Mouse (Mus musculus) adrenal gland, adult 2 months (tissue): ENCODE measurements around the gene Gm5475. TPM values are rescaled to one million over a fixed set of nuclear protein-coding genes. Genes with fewer than 3 reads are reported as not detected.

ENCODE experiments used
- DNase-seq: peaks from one replicate; pipeline ENCODE4 v3.0.0; 2021
- polyA plus RNA-seq: library from polyadenylated mRNA; depleted of rRNA; stranded (reverse); fragments of >200 nt; gene quantifications from 2 replicates; pipeline ENCODE4 v1.2.3, GENCODE M21; 2012
- total RNA-seq, 2 experiments: library from RNA; stranded (reverse); gene quantifications; 2 replicates each; pipeline ENCODE4 v1.2.3; 2021

Gm5475 gene
- total and polyA plus RNA-seq, 3 experiments, result 0.06 TPM; not detected in 2

DNA sequence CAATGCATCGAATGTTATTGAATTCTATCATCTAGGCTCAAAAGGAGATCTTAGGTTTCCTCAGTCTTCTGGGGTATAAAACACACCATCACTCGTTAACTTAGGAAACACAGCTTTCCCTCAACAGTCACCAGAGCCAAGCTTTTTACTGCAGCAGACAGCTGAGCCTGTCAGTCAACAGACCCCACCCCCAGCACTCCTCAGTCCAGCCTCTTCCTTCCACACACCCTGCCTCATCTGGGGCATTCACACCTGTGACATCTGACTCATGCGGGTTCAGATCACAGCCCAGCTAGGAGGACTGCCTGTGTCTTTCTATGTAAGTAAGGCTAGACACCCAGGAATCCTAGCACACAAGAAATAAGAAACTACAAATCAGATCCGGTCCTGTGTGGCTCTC, 7.9 kb upstream of the Gm5475 start:
- DNase-seq, result no peak

- DNase-seq, result no peak
These were observed 7.0 kb upstream of the Gm5475 start for GRCm38 (mm10) chr15:100414942-100415341.

- peak; percentile 58 for DNase-seq
These were observed 6.3 kb upstream of the Gm5475 start for GRCm38 (mm10) chr15:100415684-100416083.

DNA sequence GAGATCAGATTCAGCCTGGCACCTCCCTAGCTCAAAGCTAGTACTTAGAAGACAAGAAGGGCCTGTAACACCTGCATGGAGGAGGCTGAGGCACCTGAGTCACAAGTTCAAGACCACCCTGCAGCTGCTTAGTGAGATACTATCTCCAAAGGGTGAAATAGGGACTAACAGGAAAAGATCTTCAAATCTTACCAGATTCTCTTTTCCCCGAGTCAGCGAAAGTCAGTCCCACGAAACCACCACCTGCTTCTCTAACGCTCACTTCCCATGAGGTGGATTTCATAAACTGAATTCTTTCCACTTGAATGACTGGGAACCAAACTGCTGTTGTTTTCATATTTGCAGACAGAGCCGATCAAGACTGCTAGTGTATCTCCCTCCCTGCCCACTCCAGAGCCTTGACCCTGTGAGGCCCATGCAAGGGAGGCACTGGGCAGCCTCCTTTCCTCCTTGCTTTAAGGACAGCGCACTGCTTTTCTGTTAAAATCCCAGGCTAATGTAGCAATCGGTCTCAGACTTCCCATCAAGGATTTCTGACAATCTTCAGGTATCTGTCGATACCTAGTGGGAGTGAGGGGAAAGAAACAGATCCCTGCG, 4.0 kb upstream of the Gm5475 start:
- peak; percentile 57 for DNase-seq

- DNase-seq, result peak; percentile 83
These were observed 2.6 kb upstream of the Gm5475 start for GRCm38 (mm10) chr15:100419311-100419710.

GRCm38 (mm10) chr15:100419901-100420745, 1.8 kb upstream of the Gm5475 start:
- no peak for DNase-seq

DNA sequence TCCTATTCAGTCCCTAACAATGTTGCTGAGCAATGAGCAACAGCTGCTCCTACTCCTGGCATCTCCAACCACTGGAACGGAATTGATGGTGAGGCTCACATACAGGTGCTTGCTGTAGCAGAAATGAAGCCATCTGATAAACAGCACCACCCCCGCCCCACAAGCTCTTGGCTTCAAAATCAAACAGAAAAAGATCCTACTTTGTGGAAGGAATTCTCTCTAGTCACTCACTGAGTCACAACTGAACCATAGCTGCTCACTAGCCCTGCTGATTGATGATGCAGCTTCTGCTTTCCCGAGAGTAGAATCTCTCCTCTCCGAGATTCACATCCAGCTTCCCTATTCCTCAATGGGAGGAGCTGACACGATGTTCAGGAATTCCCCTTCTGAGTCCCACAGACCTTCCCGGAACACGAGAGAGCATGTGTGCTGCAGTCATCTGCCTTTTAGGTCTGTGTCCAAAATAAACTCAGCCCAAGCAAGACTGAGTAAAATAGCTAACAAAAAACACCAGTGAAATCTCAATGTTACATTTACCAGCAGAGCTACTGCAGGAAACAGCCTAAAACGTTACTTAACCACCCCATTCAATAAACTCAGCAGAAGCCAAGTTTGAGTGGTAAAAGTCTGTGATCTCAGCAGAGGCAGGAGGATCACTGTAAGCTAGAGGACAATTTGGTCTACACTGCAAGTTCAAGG, 739 bp upstream of the Gm5475 start:
- DNase-seq, result peak; percentile 66

GRCm38 (mm10) chr15:100422476-100422875, 529 bp downstream of the Gm5475 start:
- no peak for DNase-seq

GRCm38 (mm10) chr15:100422899-100423860, 1.2 kb downstream of the Gm5475 start:
- DNase-seq, result peak; percentile 99

DNA sequence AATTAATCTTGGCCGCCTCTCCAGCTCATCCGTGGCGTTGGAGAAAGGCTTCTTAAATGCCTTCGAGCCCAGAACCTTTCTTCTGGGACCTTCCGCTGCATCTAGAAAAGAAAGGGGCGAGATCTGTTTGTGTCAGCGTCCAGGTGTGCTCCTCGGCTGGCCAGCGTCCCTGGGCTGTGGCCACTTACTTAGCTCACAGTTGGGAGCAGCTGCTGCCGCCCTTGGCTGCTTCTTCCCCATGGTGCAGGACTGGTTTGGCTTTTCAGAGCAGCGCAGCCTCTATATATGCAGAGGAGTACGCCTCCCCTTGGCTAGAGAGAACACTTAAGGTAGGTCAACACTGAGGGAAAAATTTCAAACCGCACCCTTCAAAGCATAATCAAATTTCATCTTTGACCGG, 2.0 kb downstream of the Gm5475 start:
- peak; percentile 43 for DNase-seq

DNA sequence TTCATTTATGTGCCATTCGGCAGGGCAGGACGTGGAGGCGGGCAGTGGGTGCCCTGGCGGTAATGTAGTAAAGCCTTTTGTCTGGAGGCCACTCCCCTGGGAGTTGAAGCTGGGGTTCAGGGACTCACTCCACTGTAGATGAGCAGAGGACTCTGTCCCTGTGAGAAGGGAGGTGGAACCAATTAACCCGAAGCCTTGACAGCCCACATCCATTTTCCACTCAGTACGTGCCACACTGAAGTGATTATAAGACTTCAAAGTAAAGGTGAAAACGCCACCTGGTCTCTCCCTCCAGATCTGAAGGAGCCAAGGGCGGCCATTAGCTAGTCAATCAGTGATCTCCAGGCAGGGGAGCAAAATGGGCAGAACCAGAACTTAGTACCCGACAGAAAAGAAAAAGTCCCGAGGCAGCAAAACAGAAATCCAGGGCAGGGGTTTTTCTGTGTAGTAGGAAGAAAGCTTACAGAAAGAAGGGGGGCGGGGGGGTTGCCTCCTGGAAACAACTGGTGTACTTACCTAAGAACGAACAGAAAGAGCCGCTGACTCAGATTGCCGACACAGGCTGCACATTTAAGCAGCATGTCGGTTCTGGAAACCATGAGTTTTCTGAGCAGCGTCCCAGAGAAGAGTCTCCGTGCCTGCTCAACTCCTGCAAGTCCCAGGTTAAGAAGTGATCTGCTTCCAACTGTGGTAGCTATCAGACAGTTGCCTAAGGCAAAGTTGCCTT, 2.6 kb downstream of the Gm5475 start, which contains the start of gene Slc11a2:
Slc11a2 (minus strand) TSS at position 677 of the 727 bp plus-strand sequence.
- peak; percentile 46 for DNase-seq

- DNase-seq, result peak; percentile 78
These were observed 6.5 kb downstream of the Gm5475 start for GRCm38 (mm10) chr15:100428296-100428905.

GRCm38 (mm10) chr15:100429959-100430565, 8.1 kb downstream of the Gm5475 start:
- no peak for DNase-seq

DNA sequence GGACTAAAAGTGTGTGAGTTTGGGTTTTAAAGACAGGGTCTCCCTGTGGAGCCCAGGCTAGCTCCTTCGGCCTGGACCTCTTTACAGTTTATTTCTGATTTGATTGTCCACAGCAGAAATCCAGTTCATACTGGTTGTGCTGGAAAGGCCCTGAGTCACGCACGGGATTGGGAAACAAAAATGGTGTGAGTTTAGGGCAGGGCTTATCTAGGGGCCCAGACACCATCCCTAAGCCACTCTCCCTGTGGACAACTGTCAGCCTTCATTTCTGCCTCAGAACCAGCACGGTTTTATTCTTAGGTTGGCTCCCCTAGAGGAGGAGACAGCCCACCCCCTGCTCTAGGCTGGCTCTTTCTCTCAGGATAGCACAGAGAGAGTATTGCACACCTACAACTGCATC, 11.3 kb downstream of the Gm5475 start:
- DNase-seq, result peak; percentile 26

DNA sequence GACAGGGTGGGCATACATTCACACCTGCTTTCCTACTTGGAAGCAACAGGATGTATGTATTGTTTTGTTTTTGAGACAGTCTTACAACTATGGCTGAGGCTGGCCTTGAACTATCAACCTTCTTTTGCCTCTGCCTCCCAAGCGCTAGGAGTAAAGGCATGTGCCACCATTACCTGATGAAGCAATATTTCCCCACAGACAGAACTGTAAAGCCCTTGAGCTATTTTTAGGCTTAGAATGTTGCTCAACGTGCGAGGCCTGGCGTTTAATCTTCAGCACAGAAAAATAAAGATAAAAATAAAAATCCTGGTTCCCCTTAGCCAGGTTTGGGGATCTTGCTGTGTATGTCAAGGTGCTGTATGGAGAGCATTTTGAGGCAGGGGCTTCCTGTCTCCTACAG, 14.2 kb downstream of the Gm5475 start:
- DNase-seq, result peak; percentile 43

DNA sequence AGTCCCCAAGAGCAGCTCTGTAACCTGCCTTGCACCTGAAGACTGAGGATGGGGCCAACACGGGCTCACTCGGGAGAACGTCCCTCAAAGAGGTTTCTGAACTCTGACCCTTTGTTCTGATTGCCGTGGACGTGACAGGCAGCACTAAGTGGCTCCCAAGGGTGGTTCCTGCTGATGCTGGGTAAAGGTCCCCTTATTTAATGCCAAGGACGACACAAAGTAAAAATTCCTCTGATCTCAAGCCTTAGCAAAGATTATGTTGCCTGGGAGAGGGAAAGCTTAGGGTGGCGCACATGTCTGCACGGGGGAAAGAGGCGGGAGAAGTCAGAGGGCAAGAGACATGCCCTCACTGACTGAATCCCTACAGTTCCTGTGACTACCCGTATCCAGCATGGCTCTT, 14.6 kb downstream of the Gm5475 start:
- DNase-seq, result peak; percentile 70

- peak; percentile 91 for DNase-seq
These were observed 21.4 kb downstream of the Gm5475 start for GRCm38 (mm10) chr15:100443126-100443922.

DNA sequence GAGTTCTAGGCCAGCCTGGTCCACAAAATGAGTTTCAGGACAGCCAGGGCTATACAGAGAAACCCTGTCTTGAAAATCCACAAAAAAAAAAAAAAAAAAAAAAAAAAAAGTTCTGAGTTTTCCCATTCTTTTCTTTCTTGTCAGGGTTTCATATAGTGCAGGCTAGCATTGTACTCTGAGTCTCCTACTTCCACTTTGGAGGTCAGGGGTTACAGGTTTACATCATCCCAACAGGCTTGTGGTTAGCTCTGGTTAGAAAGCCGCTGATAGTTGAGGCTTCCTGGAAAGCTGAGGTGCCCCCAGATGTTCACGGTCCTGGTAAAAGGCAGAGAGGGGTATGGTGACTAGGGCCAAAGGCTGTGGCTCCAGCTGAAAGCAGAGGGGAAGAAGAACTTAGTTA, 24.9 kb downstream of the Gm5475 start:
- DNase-seq, result no peak

DNA sequence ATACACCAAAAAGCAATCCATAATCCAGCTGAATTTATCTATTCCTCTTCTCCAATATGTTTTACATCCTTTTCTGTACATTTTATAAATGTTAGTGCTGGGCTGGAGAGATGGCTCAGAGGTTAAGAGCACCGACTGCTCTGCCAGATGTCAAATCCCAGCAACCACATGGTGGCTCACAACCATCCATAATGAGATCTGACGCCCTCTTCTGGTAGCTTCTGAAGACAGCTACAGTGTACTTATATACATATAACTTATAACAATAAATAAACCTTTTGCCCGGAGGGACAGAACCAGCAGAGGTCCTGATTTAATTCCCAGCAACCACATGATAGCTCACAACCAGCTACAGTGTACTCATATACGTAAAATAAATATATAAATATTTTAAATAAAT, 26.6 kb downstream of the Gm5475 start:
- DNase-seq, result no peak
